Mouse (Mus musculus) lung, postnatal 36 days (tissue): ENCODE measurements around the gene 4632433K11Rik.
"Not testable (repeated sequence)": the region's sequence is repeated elsewhere in the genome, so short reads cannot be mapped to it uniquely, and the experiment has no call there.

Source experiments
- DNase-seq: peaks from one replicate; pipeline ENCODE4 v3.0.0; 2022; ENCODE audit warnings: mixed read lengths

The 4632433K11Rik gene

DNA sequence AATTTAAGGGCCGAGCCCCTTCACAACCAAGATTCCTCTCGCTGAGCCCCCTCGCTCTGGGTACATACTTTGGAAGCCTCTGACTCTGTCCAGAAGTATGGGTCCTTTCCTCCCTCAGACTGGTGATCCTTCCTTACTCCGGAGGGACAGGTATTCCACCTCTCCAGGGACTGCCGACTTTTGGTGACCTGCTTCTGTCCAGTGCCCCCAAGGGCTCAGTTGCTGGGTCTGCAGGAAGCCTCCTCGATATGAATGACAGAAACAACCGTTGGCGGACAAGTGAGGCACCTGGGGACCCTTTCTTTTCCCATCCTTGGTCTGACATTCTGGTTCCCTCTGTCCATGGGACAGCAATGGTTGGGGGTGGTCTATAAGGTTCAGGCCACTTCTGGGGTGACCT lies 23.5 kb downstream of the 4632433K11Rik start:
- no peak for DNase-seq

- no peak for DNase-seq
Observed at GRCm38 (mm10) chr7:5057804-5058203, 23.9 kb downstream of the 4632433K11Rik start.

- DNase-seq: no peak
Observed at GRCm38 (mm10) chr7:5058631-5059030, 24.7 kb downstream of the 4632433K11Rik start.

DNA sequence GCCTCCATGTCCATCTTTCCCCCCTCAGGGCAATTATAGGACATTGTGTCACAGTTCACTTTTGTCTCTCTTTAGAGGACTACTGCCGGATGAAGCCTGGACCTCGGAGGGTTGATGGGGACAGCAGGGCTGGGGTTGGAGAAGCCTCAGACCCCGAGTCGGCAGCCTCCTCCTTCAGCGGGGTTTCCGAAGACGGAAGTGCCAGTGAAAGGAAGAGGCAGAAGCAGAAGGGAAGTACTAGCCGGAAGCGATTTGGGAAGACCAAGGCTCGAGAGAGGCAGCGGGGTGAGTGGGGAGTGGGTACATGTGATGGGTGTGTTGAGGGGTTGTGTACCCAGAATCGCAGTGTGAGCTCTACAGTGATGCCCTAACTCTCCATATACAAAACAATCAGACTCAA lies 25.5 kb downstream of the 4632433K11Rik start:
- DNase-seq: no peak

DNA sequence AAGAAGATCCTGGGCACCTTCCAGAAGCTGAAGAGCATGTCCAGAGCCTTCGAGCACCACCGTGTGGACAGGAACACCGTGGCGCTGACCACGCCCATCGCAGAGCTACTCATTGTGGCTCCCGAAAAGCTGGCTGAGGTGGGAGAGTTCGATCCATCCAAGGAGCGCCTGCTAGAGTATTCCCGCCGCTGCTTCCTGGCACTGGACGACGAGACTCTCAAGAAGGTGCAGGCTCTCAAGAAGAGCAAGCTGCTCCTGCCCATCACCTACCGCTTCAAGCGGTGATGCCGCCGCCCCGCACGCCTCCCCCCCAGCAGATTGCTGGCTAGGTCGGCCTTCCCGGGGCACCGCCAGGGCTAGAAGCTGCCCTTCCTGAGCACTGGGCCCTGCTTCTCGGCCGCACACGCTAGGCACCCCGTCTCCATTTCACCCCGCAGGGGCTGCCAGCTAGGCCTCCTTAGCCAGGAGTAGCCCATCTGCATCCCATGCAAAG lies 26.4 kb downstream of the 4632433K11Rik start:
- peak; percentile 93 for DNase-seq

DNA sequence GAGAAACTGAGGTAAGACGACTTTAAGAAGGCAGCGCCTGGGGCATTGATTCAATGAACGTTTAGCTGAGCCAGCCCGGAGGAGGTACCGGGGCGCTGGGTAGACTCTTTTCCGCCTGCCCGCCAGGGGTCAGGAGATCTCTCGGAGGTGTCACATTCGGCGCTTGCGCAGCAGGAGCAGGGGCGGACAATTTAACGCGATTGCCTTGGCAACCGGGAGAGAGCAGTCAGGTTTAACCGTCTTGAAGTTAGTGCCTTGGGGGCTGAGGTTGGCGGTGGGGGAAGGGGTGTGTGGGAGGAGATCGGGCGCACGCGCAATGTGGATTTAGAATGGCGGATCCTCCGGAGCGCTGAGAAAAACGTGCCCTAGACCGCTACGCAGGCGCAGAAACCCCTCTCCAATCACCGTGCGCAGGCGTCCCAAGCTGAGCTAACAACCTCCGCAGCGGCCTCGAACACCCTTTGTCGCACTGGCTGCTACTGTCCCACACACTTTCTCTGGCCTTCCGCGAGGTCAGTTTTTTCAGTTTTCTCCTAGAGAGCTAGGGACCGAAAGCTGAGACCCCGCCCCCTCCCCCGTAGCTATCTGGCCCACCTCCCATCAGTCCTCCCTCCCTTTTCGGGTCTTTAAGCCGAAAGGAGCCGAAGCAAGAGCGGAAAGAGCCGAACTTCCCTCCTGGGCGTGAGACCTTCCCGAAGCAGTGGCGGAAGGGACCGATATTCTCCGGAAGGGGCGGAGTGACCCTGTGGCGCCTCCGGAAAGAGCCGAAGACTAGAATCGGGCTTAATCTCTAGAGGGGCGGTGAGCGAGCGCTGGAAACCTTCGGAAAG lies 27.2 kb downstream of the 4632433K11Rik start:
- peak; percentile 99 for DNase-seq

DNA sequence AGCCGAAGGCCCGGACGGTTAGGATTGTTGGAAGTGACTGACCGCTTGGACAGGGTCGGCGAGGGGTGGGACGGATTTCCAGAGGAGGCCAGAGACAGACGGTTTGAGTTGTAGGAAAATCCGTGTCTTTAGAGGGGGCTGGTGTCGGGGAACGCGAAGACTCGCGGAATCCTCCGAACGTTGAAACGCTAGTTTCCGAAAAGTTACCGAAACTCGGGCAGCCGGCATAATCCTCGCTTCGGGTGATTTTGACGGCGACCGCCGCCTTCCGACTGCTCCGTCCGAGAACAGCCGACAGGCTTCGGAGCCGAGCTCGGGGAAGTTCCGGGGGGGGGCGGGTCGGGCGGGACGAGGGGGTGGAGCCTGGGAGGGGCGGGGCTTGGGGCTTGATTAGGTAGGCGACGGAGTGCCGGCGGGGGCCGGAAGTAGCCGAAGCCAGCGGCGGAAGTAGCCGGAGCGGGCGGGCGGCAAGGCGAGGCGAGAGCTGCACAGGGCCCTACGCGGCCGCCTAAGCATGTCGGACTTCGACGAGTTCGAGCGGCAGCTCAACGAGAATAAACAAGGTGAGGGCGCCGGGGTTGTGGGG lies 27.9 kb downstream of the 4632433K11Rik start, which contains the start of gene U2af2:
Gene U2af2 (plus strand): TSS at position 370 of the 586 bp plus-strand sequence.
- DNase-seq: peak; percentile 94

GRCm38 (mm10) chr7:5062360-5063001 lies 28.6 kb downstream of the 4632433K11Rik start:
- DNase-seq: peak; percentile 87

- DNase-seq: no peak
Observed at GRCm38 (mm10) chr7:5064886-5065285, 31.0 kb downstream of the 4632433K11Rik start.

DNA sequence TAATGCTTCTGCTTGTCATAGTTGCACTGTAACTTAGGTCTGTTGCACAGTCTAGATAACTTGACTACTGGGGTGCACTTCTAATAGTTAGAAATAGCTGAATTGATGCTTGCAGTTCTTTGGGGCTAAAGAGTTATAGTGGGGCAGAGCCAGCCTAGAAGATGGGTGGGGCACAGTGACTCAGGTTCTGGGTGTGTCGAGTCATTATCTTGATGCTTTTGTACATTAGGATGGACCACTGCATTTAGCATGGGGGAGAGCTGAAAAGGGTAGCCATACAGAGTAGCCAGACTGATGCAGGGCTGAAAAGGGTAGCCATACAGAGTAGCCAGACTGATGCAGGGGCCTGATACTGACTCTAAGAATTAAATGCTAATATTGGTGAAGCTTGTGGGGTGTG lies 39.7 kb downstream of the 4632433K11Rik start:
- DNase-seq: no peak

DNA sequence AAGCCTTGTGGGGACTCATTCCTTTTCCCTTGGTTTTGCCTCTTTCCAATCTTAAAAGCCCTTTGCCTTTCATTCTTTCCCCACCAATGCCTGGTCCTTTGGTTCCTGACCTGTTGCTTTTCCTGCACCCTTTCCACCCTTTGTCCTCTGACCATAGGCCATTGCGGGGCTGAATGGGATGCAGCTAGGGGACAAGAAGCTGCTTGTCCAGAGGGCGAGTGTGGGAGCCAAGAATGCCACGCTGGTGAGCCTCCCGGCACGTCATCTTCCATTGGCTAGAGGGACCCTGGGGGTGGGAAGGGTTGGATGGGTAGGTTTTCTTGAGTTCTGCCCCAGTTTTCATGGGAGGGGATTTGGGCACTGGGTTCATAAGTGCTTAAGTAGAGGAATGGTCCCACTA lies 41.1 kb downstream of the 4632433K11Rik start:
- no peak for DNase-seq

DNA sequence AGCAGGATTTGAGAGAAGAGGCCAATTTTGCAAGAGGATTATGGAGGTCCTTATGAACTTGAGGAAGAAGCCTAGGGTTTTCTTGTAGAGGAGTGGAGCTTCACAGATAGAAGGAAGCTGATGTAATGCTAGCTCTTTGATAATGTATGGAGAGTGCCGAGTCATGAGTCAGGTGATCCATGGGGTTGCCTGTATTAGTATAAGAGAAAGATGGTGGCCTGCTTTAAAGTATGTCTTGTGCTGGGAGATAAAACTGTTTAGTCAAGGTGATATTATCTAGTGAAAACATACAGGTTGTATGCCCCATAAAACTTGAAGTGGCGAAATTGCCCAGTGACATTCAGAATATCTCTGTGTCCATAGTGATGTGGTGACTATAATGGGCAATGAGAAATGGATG lies 43.0 kb downstream of the 4632433K11Rik start:
- DNase-seq: no peak

- not testable (repeated sequence) for DNase-seq
Observed at GRCm38 (mm10) chr7:5079365-5080009, 45.6 kb downstream of the 4632433K11Rik start.

DNA sequence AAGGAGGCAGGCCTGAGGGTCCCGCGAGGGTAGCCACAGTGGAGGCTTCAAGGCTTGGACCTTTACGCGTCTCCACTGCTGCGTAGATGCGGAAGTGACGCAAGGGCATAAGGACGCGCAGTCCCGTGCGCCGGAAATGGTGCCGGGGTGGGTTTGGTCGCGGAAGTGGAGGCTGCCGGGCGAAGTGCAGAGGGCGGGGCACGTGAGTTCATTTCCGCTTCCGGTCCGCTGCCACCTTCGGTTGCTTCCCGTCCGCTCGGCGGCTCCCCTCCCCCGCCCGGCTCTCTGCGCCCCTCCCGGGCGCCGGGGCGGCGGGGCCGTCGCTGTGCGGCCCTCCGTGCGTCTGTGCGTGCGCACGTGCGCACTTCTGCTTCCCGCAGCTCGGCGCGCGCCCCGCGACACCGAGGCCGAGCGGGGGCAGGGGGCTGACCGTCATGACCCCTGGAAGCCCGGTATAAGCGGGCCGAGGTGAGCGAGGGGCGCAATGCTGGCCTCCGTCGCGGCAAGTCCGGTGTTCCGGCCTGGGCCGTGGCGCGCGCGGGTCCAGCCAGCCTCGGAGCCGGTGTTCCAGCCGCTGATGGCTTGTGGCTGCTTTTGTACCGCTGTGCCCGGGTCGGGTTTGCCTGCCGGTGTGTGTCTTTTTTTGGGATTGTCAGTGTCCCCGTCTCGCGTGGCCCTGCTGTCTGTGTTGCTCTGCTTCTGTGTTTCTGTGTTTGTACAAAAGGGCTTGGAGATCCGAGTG lies 46.3 kb downstream of the 4632433K11Rik start, which contains the start of gene Epn1:
Gene Epn1 (plus strand): TSS at position 226 of the 742 bp plus-strand sequence.
- peak; percentile 97 for DNase-seq

DNA sequence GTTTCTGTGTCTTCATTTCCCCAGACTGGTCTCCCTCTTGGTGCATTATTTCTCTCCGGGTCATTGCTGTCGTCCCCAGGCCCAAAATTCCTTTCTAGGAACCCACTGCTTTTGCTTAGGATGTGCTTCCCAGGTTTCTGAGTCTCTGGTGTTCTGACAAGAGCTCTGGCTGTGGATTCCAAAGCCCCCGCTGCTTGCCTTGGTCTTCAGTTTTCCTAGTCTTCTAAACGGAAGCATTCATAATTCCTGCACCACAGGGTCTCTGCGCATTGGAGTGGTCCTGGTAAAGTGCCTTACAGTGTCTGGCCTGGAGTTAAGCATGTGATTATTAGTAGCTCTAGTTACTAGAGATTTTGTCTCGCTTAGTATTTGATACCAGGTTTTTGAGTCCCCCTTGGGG lies 46.9 kb downstream of the 4632433K11Rik start:
- DNase-seq: no peak

DNA sequence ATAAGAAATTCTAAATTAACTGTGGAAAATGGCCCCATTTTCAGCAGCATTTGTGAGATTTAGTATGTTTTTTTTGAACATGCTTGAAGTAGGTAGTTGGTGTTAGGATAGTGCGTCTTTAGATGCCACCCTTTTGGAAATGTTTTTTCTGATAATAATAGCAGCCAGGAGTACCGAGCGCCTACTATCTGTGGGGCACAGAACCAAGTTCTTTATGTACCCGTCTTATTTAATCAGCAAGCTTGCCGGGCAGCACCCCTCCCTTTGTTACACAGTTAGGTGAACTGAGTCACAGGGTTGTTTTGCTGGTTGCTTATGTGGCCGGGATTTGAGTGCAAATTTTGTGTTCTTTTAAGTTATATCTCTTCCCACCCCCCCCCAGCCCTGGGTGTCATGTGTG lies 47.3 kb downstream of the 4632433K11Rik start:
- DNase-seq: no peak

GRCm38 (mm10) chr7:5081939-5082338 lies 48.0 kb downstream of the 4632433K11Rik start:
- no peak for DNase-seq

DNA sequence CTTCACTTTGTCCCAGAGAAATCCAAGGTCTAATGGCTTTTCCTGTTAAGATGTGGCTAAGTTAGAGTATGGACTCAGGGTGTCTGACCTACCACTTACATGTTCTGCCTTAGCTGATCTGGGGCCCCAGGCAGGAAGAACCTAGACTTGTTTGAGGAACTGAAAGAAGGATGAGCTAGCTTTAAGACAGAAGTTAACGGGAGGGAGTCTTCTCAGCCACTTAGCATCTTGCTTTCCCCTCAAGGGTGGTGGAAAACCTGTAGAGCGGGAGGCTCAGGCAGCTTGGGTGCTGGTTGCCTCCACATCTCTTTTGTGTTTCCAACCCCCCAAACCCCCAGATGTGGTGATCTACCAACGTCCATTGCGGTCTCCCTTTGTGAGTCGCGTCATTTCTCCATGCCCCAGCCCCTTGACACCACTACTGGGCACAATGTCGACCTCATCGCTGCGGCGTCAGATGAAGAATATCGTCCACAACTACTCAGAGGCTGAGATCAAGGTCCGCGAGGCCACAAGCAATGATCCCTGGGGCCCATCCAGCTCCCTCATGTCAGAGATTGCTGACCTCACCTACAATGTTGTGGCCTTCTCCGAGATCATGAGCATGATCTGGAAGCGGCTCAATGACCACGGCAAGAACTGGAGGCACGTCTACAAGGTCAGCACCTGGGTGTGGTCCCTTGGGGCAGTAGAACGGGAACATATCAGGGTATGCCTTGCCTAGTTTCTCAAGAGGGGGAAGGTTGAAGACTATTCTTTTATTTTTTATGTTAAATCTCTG lies 49.6 kb downstream of the 4632433K11Rik start:
- peak; percentile 48 for DNase-seq
